16 mouse cellular contexts compared by ENCODE assay signal in the genomic region with DNA sequence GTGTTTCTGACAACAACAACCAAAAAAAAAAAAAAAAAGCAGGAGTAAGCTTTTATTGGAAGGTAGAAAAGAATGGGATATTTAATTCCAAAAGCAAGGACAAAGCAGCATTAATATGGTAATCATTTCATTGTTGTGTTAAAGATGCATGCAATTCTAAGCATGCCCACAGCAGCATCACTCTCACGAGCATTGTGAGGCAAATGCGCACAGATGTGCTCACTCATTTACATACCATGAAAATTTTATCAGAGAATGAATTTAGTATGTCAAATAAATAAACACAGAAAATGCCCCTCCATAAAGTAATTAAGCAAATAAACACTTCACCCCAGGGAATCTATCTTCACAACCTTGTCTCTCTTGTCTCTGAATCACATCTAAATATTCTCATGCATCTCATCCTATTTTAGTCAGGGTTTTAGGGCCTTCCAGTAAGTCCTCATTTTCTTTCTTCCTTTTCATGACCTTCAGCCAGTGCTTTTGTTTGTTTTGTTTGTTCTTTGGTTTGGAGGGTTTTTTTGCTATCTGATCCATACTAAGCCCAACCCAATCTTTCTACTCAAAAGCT.
DNase-seq lines count a peak whose midpoint lies in the region; ATAC-seq lines count a peak whose summit lies in the region.
"Had no signal": no experiment of that assay in that cellular context is flagged by ENCODE, and none has a peak within 500 bp of the region (broad histone marks: within the 10 kb centered on the region; RNA-seq: fewer than 3 reads in every experiment).

No protein-coding gene starts in this region.

- H3K27me3 ChIP-seq in midbrain, embryonic 11.5 days (ENCODE audit: control insufficient read depth, insufficient read depth, low read length) = no peaks in the 10 kb centered on the region
- no peaks in the 10 kb centered on the region for H3K27me3 ChIP-seq in midbrain, embryonic 10.5 days (ENCODE audit: low read depth, poor library complexity, severe bottlenecking)
- H3K27me3 ChIP-seq in forebrain, embryonic 16.5 days (replicated peaks; ENCODE audit: control insufficient read depth, insufficient read depth, low read length) = no peaks in the 10 kb centered on the region
- H3K27me3 ChIP-seq in midbrain, embryonic 12.5 days = no peaks in the 10 kb centered on the region
- no peaks in the 10 kb centered on the region for H3K27me3 ChIP-seq in neural tube, embryonic 15.5 days (replicated peaks)
- H3K27me3 ChIP-seq: embryonic facial prominence, embryonic 12.5 days had no signal

- H3K9me3 ChIP-seq in midbrain, embryonic 11.5 days (ENCODE audit: control insufficient read depth, low read length) = no peaks in the 10 kb centered on the region
- no peaks in the 10 kb centered on the region for H3K9me3 ChIP-seq in midbrain, embryonic 10.5 days (replicated peaks)
- H3K9me3 ChIP-seq in forebrain, embryonic 16.5 days (ENCODE audit: control insufficient read depth, low read length) = no peaks in the 10 kb centered on the region
- H3K9me3 ChIP-seq in midbrain, embryonic 12.5 days = no peaks in the 10 kb centered on the region
- H3K9me3 ChIP-seq in neural tube, embryonic 15.5 days (replicated peaks) = no peaks in the 10 kb centered on the region
- H3K9me3 ChIP-seq: embryonic facial prominence, embryonic 12.5 days had no signal

- H3K4me3 ChIP-seq in midbrain, embryonic 11.5 days (ENCODE audit: low read depth, low read length) = no peak overlapping the region
- no peak overlapping the region for H3K4me3 ChIP-seq in midbrain, embryonic 10.5 days
- H3K4me3 ChIP-seq in forebrain, embryonic 16.5 days (replicated peaks; ENCODE audit: low read length) = no peak overlapping the region
- no peak overlapping the region for H3K4me3 ChIP-seq in midbrain, embryonic 12.5 days
- no peak overlapping the region for H3K4me3 ChIP-seq in neural tube, embryonic 15.5 days (replicated peaks)
- H3K4me3 ChIP-seq: embryonic facial prominence, embryonic 12.5 days; myocyte had no signal

- peak; percentile 91 for ATAC-seq in midbrain, embryonic 11.5 days (ENCODE audit: low FRiP score)
- ATAC-seq in forebrain, embryonic 16.5 days = peak; percentile 86
- ATAC-seq in midbrain, embryonic 12.5 days (ENCODE audit: low FRiP score, low read depth) = peak; percentile 91; the same call in 1 of the 2 replicates
- peak; percentile 70; the same call in 1 of the 2 replicates for ATAC-seq in neural tube, embryonic 15.5 days (ENCODE audit: low FRiP score)
- ATAC-seq: activated CD4-positive, CD25-positive, alpha-beta regulatory T cell, adult 4 months had no signal

- peaks cover 7% of the 10 kb centered on the region; the same call in 1 of the 2 replicates for H3K4me1 ChIP-seq in midbrain, embryonic 11.5 days (ENCODE audit: control insufficient read depth, insufficient read depth, low read length)
- peaks cover 30% of the 10 kb centered on the region for H3K4me1 ChIP-seq in midbrain, embryonic 10.5 days
- H3K4me1 ChIP-seq in forebrain, embryonic 16.5 days (replicated peaks; ENCODE audit: control insufficient read depth, insufficient read depth, low read length) = no peaks in the 10 kb centered on the region
- H3K4me1 ChIP-seq in midbrain, embryonic 12.5 days = peaks cover 8% of the 10 kb centered on the region; the same call in 1 of the 2 replicates
- H3K4me1 ChIP-seq in neural tube, embryonic 15.5 days = peaks cover 3% of the 10 kb centered on the region; the same call in 1 of the 2 replicates
- H3K4me1 ChIP-seq: embryonic facial prominence, embryonic 12.5 days had no signal

- H3K36me3 ChIP-seq in midbrain, embryonic 11.5 days (ENCODE audit: control insufficient read depth, insufficient read depth, low read length) = no peaks in the 10 kb centered on the region
- no peaks in the 10 kb centered on the region for H3K36me3 ChIP-seq in midbrain, embryonic 10.5 days
- H3K36me3 ChIP-seq in forebrain, embryonic 16.5 days (ENCODE audit: control insufficient read depth, insufficient read depth) = no peaks in the 10 kb centered on the region
- H3K36me3 ChIP-seq in midbrain, embryonic 12.5 days = no peaks in the 10 kb centered on the region
- no peaks in the 10 kb centered on the region for H3K36me3 ChIP-seq in neural tube, embryonic 15.5 days
- H3K36me3 ChIP-seq: embryonic facial prominence, embryonic 12.5 days had no signal

- H3K27ac ChIP-seq in midbrain, embryonic 11.5 days (ENCODE audit: low read depth, low read length) = no peak overlapping the region
- H3K27ac ChIP-seq in midbrain, embryonic 10.5 days (replicated peaks) = no peak overlapping the region
- H3K27ac ChIP-seq in forebrain, embryonic 16.5 days (ENCODE audit: low read length) = no peak overlapping the region
- H3K27ac ChIP-seq in midbrain, embryonic 12.5 days (replicated peaks) = no peak overlapping the region
- no peak overlapping the region for H3K27ac ChIP-seq in neural tube, embryonic 15.5 days (replicated peaks)
- H3K27ac ChIP-seq: embryonic facial prominence, embryonic 12.5 days; macrophage had no signal

- 28% methylated on average over 2 of the region's 2 CpGs for WGBS in midbrain, embryonic 11.5 days
- WGBS in midbrain, embryonic 10.5 days = 35% methylated on average over 2 of the region's 2 CpGs
- WGBS in forebrain, embryonic 16.5 days = 33% methylated on average over 2 of the region's 2 CpGs
- WGBS in midbrain, embryonic 12.5 days = 11% methylated on average over 2 of the region's 2 CpGs
- WGBS in neural tube, embryonic 15.5 days = 18% methylated on average over 2 of the region's 2 CpGs

- H3K9ac ChIP-seq in midbrain, embryonic 11.5 days (ENCODE audit: low read length) = no peak overlapping the region
- no peak overlapping the region for H3K9ac ChIP-seq in forebrain, embryonic 16.5 days (replicated peaks; ENCODE audit: low read depth, low read length)
- H3K9ac ChIP-seq in midbrain, embryonic 12.5 days (replicated peaks) = no peak overlapping the region
- H3K9ac ChIP-seq in neural tube, embryonic 15.5 days (replicated peaks) = no peak overlapping the region
- H3K9ac ChIP-seq: embryonic facial prominence, embryonic 12.5 days had no signal

- no peak overlapping the region for H3K4me2 ChIP-seq in midbrain, embryonic 11.5 days
- H3K4me2 ChIP-seq in forebrain, embryonic 16.5 days (ENCODE audit: low read length) = no peak overlapping the region
- no peak overlapping the region for H3K4me2 ChIP-seq in midbrain, embryonic 12.5 days (replicated peaks)
- H3K4me2 ChIP-seq in neural tube, embryonic 15.5 days = no peak overlapping the region
- H3K4me2 ChIP-seq: embryonic facial prominence, embryonic 12.5 days had no signal

- intact Hi-C loops in left cerebral cortex, postnatal 4 days (cut with DNase I) = no loop called here

- DNase-seq in midbrain, embryonic 11.5 days (ENCODE audit: low spot score, missing footprints) = peak; percentile 89
- DNase-seq in midbrain, embryonic 10.5 days (ENCODE audit: low spot score) = no peak
- DNase-seq in cerebellum, adult 9-10 months = no peak
- no peak for DNase-seq in left cerebral cortex, postnatal 4 days
- no peak for DNase-seq in cerebellum, postnatal 4 days (ENCODE audit: low spot score in 2 of 2)
- DNase-seq: cerebellum, postnatal 25 days; heart, postnatal 10 days; lung, adult 2 months; thymus, adult 2 months had no signal
